Mouse (Mus musculus) forebrain, embryonic 16.5 days (tissue): ENCODE measurements at regions not wholly inside any gene's neighbourhood (a gene's known extent, or its start where the extent isn't known, plus 50 kb on each side); places are given as distances from the start of the nearest gene placed in this dataset.
A peak's percentile ranks its signal among the peaks of the same experiment; 100 is the strongest.

ENCODE experiments used
- ATAC-seq: fragments of 200-750 bp; cut with Nextera tagmentation; 2 replicates; pipeline ENCODE4 v1.8.0; 2017; ENCODE audit warnings: mild to moderate bottlenecking, moderate library complexity
- H3K27ac ChIP-seq: fragments of 300-500 bp; sonication (generic); 2 replicates; pipeline ENCODE4 v1.5.1; 2014; ENCODE audit warnings: low read length, control low read depth
- H3K27me3 ChIP-seq: fragments of 300-500 bp; sonication (generic); replicated peaks from 2 replicates; pipeline ENCODE4 v1.6.1; 2014; ENCODE audit warnings: low read length; ENCODE audit not compliant: control insufficient read depth, insufficient read depth
- H3K36me3 ChIP-seq: fragments of 300-500 bp; sonication (generic); 2 replicates; pipeline ENCODE4 v1.6.1; 2014; ENCODE audit not compliant: control insufficient read depth, insufficient read depth
- H3K4me1 ChIP-seq: fragments of 300-500 bp; sonication (generic); replicated peaks from 2 replicates; pipeline ENCODE4 v1.6.1; 2014; ENCODE audit warnings: low read length; ENCODE audit not compliant: control insufficient read depth, insufficient read depth
- H3K4me2 ChIP-seq: fragments of 300-500 bp; sonication (generic); 2 replicates; pipeline ENCODE4 v1.6.1; 2014; ENCODE audit warnings: mild to moderate bottlenecking, low read length, control low read depth
- H3K4me3 ChIP-seq: fragments of 300-500 bp; sonication (generic); replicated peaks from 2 replicates; pipeline ENCODE4 v1.5.1; 2014; ENCODE audit warnings: mild to moderate bottlenecking, low read length, control low read depth
- H3K9ac ChIP-seq: fragments of 300-500 bp; sonication (generic); replicated peaks from 2 replicates; pipeline ENCODE4 v1.6.1; 2014; ENCODE audit warnings: low read depth, low read length, control low read depth
- H3K9me3 ChIP-seq: fragments of 300-500 bp; sonication (generic); 2 replicates; pipeline ENCODE4 v1.6.1; 2016; ENCODE audit warnings: low read length; ENCODE audit not compliant: control insufficient read depth
- WGBS: fragments of 180-500 bp; shearing (Covaris S2); extraction: QIAGEN DNeasy Blood & Tissue Kit; methylation state at CpG from one replicate; pipeline ENCODE4 v1.1.7; 2014; 5-methylcytosine and 5-hydroxymethylcytosine counted together

DNA sequence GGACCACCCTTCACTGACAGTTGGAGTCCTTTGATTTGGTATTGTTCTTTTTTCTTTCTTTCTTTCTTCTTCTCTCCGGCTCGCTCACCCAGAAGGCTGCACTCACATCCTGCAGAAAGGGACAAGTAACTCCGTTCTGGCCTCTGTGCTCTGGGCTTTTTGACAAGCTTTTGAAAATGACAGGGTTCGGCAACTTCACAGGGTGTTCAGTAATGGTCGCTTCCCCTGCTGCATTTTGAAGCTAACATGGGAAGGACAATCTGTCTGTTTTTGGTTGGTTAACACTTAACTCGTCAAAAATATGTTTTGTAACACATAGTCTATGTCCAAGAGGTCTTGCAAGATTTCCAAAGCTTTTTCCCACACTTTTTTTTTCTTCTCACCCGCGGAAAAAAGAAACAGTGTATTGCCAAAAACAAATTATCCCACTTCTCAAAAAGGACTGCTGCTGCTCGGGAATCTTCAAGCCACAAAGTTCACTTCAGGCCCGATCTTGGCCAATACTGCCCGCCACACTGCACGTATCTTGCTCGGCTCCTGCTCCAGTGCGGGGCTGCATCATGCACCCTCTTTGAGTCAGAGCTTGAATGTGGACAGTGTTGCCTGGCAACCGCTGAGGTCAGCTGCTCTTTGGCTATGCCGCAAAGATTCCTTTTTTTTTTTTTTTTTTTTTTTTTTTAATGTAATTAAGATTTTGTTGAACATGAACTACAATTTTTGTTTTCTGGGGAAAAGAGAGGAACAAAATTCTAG is 209.4 kb upstream of the Inhba start:
- H3K4me3 ChIP-seq: no peak overlapping the region
- H3K4me2 ChIP-seq: no peak overlapping the region
- ATAC-seq: peak; percentile 77
- no peaks in the 10 kb centered on the region for H3K27me3 ChIP-seq
- no peak overlapping the region for H3K27ac ChIP-seq
- no peaks in the 10 kb centered on the region for H3K36me3 ChIP-seq
- WGBS: 38% methylated on average over 16 of the region's 16 CpGs
- no peaks in the 10 kb centered on the region for H3K9me3 ChIP-seq
- H3K9ac ChIP-seq: no peak overlapping the region
- H3K4me1 ChIP-seq: no peaks in the 10 kb centered on the region

DNA sequence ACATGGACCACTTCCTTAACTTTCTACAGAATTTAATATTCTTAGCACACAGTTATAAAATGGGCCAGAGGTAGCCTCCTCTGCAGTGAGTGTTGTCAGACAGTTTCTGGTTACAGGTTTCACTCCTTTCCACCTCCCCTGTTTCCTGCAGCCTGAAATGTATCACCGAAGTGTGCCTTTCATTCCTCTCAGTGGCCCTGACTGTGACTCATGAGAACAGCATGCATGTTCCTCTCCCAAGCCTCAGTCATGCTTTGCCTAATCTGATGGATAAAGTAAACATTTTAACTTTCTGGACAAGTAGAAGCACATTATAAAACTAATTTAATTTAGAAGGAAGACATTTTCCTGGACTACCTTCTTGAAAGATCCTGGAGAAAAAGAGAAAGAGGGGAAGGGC is 207.7 kb upstream of the Inhba start:
- Histone ChIP-seq H3K4me3 (no peak overlapping the region), H3K9me3 (no peaks in the 10 kb centered on the region), H3K4me1 (no peaks in the 10 kb centered on the region), H3K27me3 (no peaks in the 10 kb centered on the region), H3K4me2 (no peak overlapping the region), H3K27ac (no peak overlapping the region), H3K36me3 (no peaks in the 10 kb centered on the region), H3K9ac (no peak overlapping the region)
- 74% methylated on average over 1 of the region's 1 CpGs for WGBS
- ATAC-seq: no peak

DNA sequence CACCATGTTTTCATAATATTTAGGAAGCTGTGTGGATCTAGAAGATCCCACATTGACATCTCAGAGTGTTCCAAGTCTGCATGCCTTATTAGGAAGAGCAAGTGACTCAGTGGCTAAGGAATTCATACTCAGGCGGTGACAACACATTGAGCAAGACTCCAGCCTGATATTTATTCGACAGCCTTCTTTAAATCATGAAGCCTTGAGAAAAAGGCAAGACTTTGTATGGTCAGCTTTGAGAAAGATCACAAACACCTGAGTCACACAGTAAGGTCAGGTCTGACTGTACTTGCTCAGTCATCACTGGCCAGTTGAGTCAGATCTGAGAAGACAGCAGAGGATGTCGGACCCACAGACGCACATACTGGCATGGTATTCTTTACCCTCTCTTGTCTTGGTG is 204.7 kb upstream of the Inhba start:
- no peaks in the 10 kb centered on the region for H3K4me1 ChIP-seq
- H3K36me3 ChIP-seq: no peaks in the 10 kb centered on the region
- ATAC-seq: no peak
- no peaks in the 10 kb centered on the region for H3K9me3 ChIP-seq
- no peak overlapping the region for H3K9ac ChIP-seq
- no peak overlapping the region for H3K4me2 ChIP-seq
- H3K27ac ChIP-seq: no peak overlapping the region
- no peak overlapping the region for H3K4me3 ChIP-seq
- H3K27me3 ChIP-seq: no peaks in the 10 kb centered on the region
- WGBS: 87% methylated on average over 4 of the region's 4 CpGs

DNA sequence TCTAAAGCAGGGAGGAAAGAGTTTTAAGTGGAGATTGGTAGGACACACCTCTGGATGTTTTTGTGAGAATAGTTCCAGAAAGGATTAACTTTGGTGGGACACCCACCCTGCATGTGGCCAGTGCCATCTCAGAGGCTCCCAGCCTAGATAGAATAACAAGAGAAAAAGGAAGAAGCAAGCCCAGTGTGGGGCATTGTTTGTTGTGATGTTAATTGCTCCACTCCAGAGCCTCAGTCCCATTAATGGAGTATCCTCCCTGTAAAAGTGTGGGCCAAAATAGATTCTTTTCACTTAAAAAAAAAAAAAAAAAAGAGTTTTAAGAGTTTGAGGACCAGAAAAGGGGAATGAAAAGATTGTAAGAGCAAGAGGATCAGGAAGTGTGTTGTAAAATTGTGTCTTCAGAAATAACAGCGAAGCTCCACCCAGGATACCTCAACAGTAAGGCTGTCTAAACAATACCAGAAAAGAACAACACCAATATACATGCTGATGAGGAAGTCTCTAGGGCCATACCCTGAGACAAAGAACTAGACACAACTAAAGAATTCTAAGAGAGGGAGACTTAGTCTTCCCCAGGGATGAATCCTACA is 189.3 kb upstream of the Inhba start:
- no peak overlapping the region for H3K27ac ChIP-seq
- H3K4me2 ChIP-seq: no peak overlapping the region
- H3K4me1 ChIP-seq: no peaks in the 10 kb centered on the region
- no peak for ATAC-seq
- no peaks in the 10 kb centered on the region for H3K36me3 ChIP-seq
- no peaks in the 10 kb centered on the region for H3K27me3 ChIP-seq
- H3K9ac ChIP-seq: no peak overlapping the region
- WGBS: 42% methylated on average over 1 of the region's 1 CpGs
- H3K9me3 ChIP-seq: no peaks in the 10 kb centered on the region
- H3K4me3 ChIP-seq: no peak overlapping the region

DNA sequence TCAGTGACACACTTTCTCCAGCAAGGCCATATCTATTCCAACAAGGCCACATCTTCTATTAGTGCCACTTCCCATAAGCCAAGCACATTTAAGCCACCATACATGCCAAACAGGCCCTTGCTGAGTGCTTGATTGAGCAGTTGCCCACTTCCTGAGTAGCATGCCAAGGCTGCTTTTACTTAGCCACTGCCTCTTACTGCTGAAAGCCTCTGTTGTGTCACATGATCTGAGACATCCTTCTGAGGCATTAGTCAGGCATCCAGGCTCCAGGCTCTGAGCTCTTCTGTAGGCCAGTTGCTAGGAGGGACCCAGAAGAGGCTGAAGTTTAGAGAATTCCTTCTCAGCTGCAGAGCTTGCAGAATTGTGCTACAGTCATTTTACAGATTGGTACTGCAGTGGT is 165.8 kb upstream of the Inhba start:
- Histone ChIP-seq H3K36me3 (no peaks in the 10 kb centered on the region), H3K4me2 (no peak overlapping the region), H3K27ac (no peak overlapping the region), H3K9me3 (no peaks in the 10 kb centered on the region), H3K4me1 (no peaks in the 10 kb centered on the region; the same call in 1 of the 2 replicates), H3K27me3 (no peaks in the 10 kb centered on the region), H3K4me3 (no peak overlapping the region), H3K9ac (no peak overlapping the region)
- ATAC-seq: no peak

DNA sequence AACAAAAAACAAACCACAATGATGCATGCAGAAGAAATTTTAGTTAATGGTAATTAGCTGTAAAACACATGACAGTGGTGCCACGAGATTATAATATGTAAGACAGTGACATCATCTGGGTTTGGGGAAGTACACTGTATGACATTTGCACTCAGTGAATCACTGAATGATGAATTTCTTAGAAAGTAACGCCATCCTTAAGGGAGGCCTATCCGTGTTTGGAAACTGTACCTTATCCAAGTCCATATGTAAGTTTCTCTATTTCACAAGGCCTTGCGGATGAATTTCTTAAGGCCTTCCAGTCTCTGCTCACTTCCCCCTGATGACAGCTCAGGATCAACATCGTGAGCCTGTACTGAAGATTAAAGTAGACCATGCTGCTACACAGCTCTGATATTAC is 163.6 kb upstream of the Inhba start:
- H3K4me2 ChIP-seq: no peak overlapping the region
- H3K4me1 ChIP-seq: no peaks in the 10 kb centered on the region; the same call in 1 of the 2 replicates
- no peak overlapping the region for H3K27ac ChIP-seq
- H3K9ac ChIP-seq: no peak overlapping the region
- H3K9me3 ChIP-seq: no peaks in the 10 kb centered on the region
- no peak overlapping the region for H3K4me3 ChIP-seq
- H3K36me3 ChIP-seq: no peaks in the 10 kb centered on the region
- no peaks in the 10 kb centered on the region for H3K27me3 ChIP-seq
- ATAC-seq: no peak
- 91% methylated on average over 5 of the region's 5 CpGs for WGBS

DNA sequence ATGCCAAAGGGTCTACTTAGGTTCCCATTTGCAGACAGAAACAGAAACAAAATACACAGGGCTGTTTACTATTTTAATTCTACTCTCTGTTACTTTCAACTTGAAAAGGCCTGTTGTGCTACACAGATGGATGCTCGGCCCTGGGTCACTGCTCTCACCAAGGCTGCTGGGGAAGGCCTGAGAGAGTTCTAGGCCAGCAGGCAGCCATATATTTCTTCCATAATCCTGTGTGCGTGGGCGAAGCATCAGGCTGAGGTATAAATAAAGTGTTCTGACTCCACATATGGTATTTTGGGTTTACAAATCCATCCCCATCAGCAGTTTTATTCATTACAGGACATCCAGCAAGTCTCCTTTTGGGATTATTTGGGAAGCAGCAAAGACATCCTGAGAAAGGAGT is 162.5 kb upstream of the Inhba start:
- Histone ChIP-seq H3K4me1 (no peaks in the 10 kb centered on the region; the same call in 1 of the 2 replicates), H3K36me3 (no peaks in the 10 kb centered on the region), H3K4me2 (no peak overlapping the region), H3K27ac (no peak overlapping the region), H3K27me3 (no peaks in the 10 kb centered on the region), H3K9me3 (no peaks in the 10 kb centered on the region), H3K4me3 (no peak overlapping the region), H3K9ac (no peak overlapping the region)
- ATAC-seq: no peak
- 68% methylated on average over 3 of the region's 3 CpGs for WGBS

DNA sequence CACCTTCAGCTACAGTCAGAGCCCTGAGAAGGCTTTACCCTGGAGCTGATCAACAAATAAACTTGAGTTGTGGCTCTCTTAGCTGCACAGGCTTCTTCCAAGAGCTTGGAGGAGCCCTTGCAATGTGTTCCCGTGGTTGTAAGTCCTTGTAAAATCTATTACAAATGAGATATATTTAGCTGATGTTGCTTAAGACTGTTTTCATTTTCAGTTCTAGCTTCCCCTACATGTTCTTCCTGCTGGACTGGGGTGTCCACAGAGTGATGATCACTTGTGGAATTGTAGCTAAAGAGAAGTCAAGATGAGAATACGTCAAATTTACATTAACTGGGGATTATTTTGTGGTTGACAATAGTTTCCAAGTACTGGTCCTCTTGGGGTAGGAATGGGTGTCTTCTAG is 161.3 kb upstream of the Inhba start:
- no peak for ATAC-seq
- no peak overlapping the region for H3K4me2 ChIP-seq
- no peaks in the 10 kb centered on the region for H3K27me3 ChIP-seq
- H3K4me3 ChIP-seq: no peak overlapping the region
- H3K9me3 ChIP-seq: no peaks in the 10 kb centered on the region
- no peaks in the 10 kb centered on the region; the same call in 1 of the 2 replicates for H3K4me1 ChIP-seq
- H3K9ac ChIP-seq: no peak overlapping the region
- H3K36me3 ChIP-seq: no peaks in the 10 kb centered on the region
- H3K27ac ChIP-seq: no peak overlapping the region
- WGBS: 85% methylated on average over 2 of the region's 2 CpGs

DNA sequence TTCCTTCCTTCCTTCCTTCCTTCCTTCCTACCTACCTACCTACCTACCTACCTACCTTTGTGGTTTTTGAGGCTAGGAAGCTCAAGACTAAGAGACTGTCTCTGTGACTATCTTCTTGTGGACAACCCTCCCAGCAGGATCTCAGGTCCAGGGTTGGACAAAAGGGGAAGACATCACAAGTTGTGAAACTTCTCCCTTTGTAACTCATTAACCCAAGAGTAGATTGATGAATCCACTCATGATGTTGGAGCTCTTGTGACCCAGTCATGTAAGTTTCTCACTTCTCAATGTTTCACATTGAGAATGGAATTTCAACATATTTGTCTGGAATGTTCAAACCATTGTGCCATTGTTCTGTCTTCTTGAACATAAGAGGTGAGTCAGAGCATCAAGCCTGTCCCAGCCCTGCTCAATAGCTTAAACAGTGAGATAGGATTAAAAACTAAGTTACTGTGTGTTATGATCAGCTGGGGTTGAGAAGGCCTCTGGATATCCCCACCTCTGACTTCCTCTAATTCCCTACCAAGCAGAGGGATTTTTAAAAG is 158.6 kb upstream of the Inhba start:
- no peak overlapping the region for H3K4me3 ChIP-seq
- ATAC-seq: no peak
- no peak overlapping the region for H3K9ac ChIP-seq
- H3K9me3 ChIP-seq: no peaks in the 10 kb centered on the region
- no peaks in the 10 kb centered on the region; the same call in 1 of the 2 replicates for H3K4me1 ChIP-seq
- H3K4me2 ChIP-seq: no peak overlapping the region
- no peaks in the 10 kb centered on the region for H3K27me3 ChIP-seq
- no peak overlapping the region for H3K27ac ChIP-seq
- no peaks in the 10 kb centered on the region for H3K36me3 ChIP-seq
